Mouse (Mus musculus): ENCODE results near the gene Tollip. TPM values are rescaled to one million over a fixed set of nuclear protein-coding genes. Genes with fewer than 3 reads are reported as not detected.

Gene Tollip
- 10 to 100 TPM; 34.6 to 38.3 (median 34.9) TPM for total RNA-seq (2022)

- no peak for DNase-seq (ENCODE audit: low spot score in 2 of 2)
Measured at GRCm38 (mm10) chr7:141918407-141918806, at the start of gene Tollip. TSS of gene Tollip (minus strand) at chr7:141918507.

GRCm38 (mm10) chr7:141966281-141966680, 48.0 kb upstream of the Tollip start:
- no peak for DNase-seq (ENCODE audit: low spot score in 2 of 2)

GRCm38 (mm10) chr7:141962521-141962920, 44.2 kb upstream of the Tollip start:
- no peak for DNase-seq (ENCODE audit: low spot score in 2 of 2)

- DNase-seq (ENCODE audit: low spot score in 2 of 2): no peak
Measured at GRCm38 (mm10) chr7:141961491-141961890, 43.2 kb upstream of the Tollip start.

GRCm38 (mm10) chr7:141960926-141961325, 42.6 kb upstream of the Tollip start:
- no peak for DNase-seq (ENCODE audit: low spot score in 2 of 2)

GRCm38 (mm10) chr7:141959133-141959532, 40.8 kb upstream of the Tollip start:
- no peak for DNase-seq (ENCODE audit: low spot score in 2 of 2)

GRCm38 (mm10) chr7:141958211-141958610, 39.9 kb upstream of the Tollip start:
- DNase-seq (ENCODE audit: low spot score in 2 of 2): no peak

GRCm38 (mm10) chr7:141957524-141958051, 39.3 kb upstream of the Tollip start:
- DNase-seq (ENCODE audit: low spot score in 2 of 2): no peak

GRCm38 (mm10) chr7:141956174-141956566, 37.9 kb upstream of the Tollip start:
- no peak for DNase-seq (ENCODE audit: low spot score in 2 of 2)

GRCm38 (mm10) chr7:141955565-141956173, 37.4 kb upstream of the Tollip start:
- DNase-seq (ENCODE audit: low spot score in 2 of 2): no peak

GRCm38 (mm10) chr7:141953616-141954015, 35.3 kb upstream of the Tollip start:
- no peak for DNase-seq (ENCODE audit: low spot score in 2 of 2)

GRCm38 (mm10) chr7:141952920-141953319, 34.6 kb upstream of the Tollip start:
- no peak for DNase-seq (ENCODE audit: low spot score in 2 of 2)

- DNase-seq (ENCODE audit: low spot score in 2 of 2): no peak
Measured at GRCm38 (mm10) chr7:141951821-141952220, 33.5 kb upstream of the Tollip start.

GRCm38 (mm10) chr7:141950104-141951013, 32.1 kb upstream of the Tollip start:
- DNase-seq (ENCODE audit: low spot score in 2 of 2): no peak

GRCm38 (mm10) chr7:141949799-141950103, 31.4 kb upstream of the Tollip start:
- no peak for DNase-seq (ENCODE audit: low spot score in 2 of 2)

GRCm38 (mm10) chr7:141948906-141949798, 30.8 kb upstream of the Tollip start, which contains the start of gene Brsk2:
TSS of gene Brsk2 (plus strand) at chr7:141949751.
- peak; percentile 84 to 88 for DNase-seq (ENCODE audit: low spot score in 2 of 2)

GRCm38 (mm10) chr7:141948045-141948444, 29.7 kb upstream of the Tollip start:
- no peak for DNase-seq (ENCODE audit: low spot score in 2 of 2)

GRCm38 (mm10) chr7:141947512-141947911, 29.2 kb upstream of the Tollip start:
- no peak for DNase-seq (ENCODE audit: low spot score in 2 of 2)

GRCm38 (mm10) chr7:141945927-141946326, 27.6 kb upstream of the Tollip start:
- no peak for DNase-seq (ENCODE audit: low spot score in 2 of 2)

- DNase-seq (ENCODE audit: low spot score in 2 of 2): no peak
Measured at GRCm38 (mm10) chr7:141943444-141943843, 25.1 kb upstream of the Tollip start.

GRCm38 (mm10) chr7:141934951-141935350, 16.6 kb upstream of the Tollip start:
- no peak for DNase-seq (ENCODE audit: low spot score in 2 of 2)

All from gastrocnemius, adult 8-10 months (tissue).